Mouse (Mus musculus): ENCODE results near the gene Adcy4. TPM values are rescaled to one million over a fixed set of nuclear protein-coding genes. Genes with fewer than 3 reads are reported as not detected.

Gene Adcy4
- total and polyA plus RNA-seq, 3 experiments = 16.1 to 40.0 (median 20.3) TPM

DNA sequence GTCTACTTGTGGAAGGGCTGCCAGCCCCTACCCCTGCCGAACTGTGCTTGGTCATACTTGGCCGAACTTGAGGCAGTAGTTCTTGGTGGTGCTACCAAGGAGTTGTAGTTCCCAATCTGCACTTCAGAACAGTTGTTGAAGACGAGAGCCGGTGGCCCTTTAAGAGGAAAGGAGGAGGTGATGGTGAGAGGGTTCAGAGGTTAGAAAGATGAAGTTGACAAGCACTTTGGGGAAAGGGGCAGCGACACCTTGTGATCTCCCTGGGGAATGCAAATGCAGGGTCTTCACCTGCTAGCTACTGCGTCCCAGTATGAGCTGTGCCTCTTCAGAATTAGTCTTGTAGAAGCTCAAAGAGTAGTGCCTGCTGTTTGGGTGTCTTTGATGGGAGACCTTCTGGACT lies 1.3 kb upstream of the Adcy4 start:
- peak overlapping the region; percentile 6 for H3K27ac ChIP-seq
- no peak overlapping the region for H3K4me3 ChIP-seq
- H3K27me3 ChIP-seq (ENCODE audit: control insufficient read depth, insufficient read depth, low read length) = no peaks in the 10 kb centered on the region
- peaks cover 4% of the 10 kb centered on the region for H3K4me1 ChIP-seq (ENCODE audit: control insufficient read depth, insufficient read depth, low read length)
- H3K79me2 ChIP-seq (replicated peaks; ENCODE audit: control insufficient read depth, insufficient read depth, low read length) = no peaks in the 10 kb centered on the region
- H3K36me3 ChIP-seq (ENCODE audit: control insufficient read depth, insufficient read depth, low read length) = no peaks in the 10 kb centered on the region
- no peak overlapping the region for H3K9ac ChIP-seq (ENCODE audit: low read depth, low read length)
- intact Hi-C loops (cut with DNase I) = no loop called here
- DNase-seq = peak in 1 of 2 experiments; percentile 19
- TF ChIP-seq CTCF (IDR thresholded peaks at IDR 0.05) (peak; percentile 28; the same call in 1 of the 2 replicates), POLR2A (IDR thresholded peaks at IDR 0.05; ENCODE audit: insufficient read depth, low read depth, low read length) (no peak), EP300 (IDR thresholded peaks at IDR 0.05; ENCODE audit: insufficient read depth, low read depth, low read length) (no peak)
- WGBS = 51% methylated on average over 6 of the region's 6 CpGs

- H3K27ac ChIP-seq = peak overlapping the region; percentile 97
- intact Hi-C loops (cut with DNase I) = loop anchor here (1.0 to 5.0 kb wide), 2 partner anchors 40 to 134 kb away; partner anchors contain the start of gene Nfatc4
- H3K4me1 ChIP-seq (ENCODE audit: control insufficient read depth, insufficient read depth, low read length) = peaks cover 4% of the 10 kb centered on the region
- H3K27me3 ChIP-seq (ENCODE audit: control insufficient read depth, insufficient read depth, low read length) = no peaks in the 10 kb centered on the region
- peak overlapping the region; percentile 58 for H3K9ac ChIP-seq (ENCODE audit: low read depth, low read length)
- H3K36me3 ChIP-seq (ENCODE audit: control insufficient read depth, insufficient read depth, low read length) = no peaks in the 10 kb centered on the region
- peak overlapping the region; percentile 50 for H3K4me3 ChIP-seq
- peak; percentile 57 to 68 for DNase-seq
- TF ChIP-seq POLR2A (IDR thresholded peaks at IDR 0.05; ENCODE audit: insufficient read depth, low read depth, low read length) (peak; percentile 73; the same call in 1 of the 2 replicates), CTCF (IDR thresholded peaks at IDR 0.05) (no peak)
- H3K79me2 ChIP-seq (replicated peaks; ENCODE audit: control insufficient read depth, insufficient read depth, low read length) = no peaks in the 10 kb centered on the region
- WGBS = 3% methylated on average over 31 of the region's 31 CpGs
Observed at GRCm38 (mm10) chr14:55783171-55783957, 531 bp downstream of the Adcy4 start.

DNA sequence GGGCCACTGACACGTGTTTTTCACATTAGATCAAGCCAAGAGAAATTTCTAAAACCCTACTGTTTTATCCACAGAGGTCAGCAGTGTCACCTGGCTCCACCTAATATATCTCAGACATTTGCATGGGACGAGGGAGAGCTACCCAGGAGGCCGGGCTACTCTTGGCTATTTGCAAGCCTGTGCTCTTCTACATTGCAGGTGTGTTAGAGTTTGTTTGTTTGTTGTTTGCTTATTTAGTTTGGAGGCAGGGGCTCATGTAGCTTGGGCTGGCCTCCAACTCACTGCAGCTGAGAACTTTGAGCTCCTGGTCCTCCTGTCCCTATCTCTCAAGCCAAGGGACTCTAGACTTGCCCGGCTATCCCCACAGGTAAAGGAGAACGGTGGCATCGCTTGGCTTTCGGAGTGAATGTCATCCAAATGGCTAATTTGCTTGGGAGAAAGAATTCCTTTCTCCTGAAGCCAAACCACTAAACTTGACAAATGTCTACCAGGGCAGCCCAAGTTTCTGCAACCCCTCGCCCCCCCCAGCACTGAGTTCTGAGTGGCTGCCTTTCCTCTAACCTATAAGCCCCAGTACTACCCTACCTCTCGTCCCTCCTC lies 1.4 kb downstream of the Adcy4 start:
- H3K27me3 ChIP-seq (ENCODE audit: control insufficient read depth, insufficient read depth, low read length) = no peaks in the 10 kb centered on the region
- DNase-seq = peak in 1 of 2 experiments; percentile 30
- WGBS = 32% methylated on average over 9 of the region's 9 CpGs
- no peaks in the 10 kb centered on the region; the same call in 1 of the 2 replicates for H3K36me3 ChIP-seq (ENCODE audit: control insufficient read depth, insufficient read depth, low read length)
- H3K27ac ChIP-seq = peak overlapping the region; percentile 97
- intact Hi-C loops (cut with DNase I) = loop anchor here (5.0 kb wide), 1 partner anchor 135 kb away; no protein-coding TSS in a partner anchor
- TF ChIP-seq POLR2A (IDR thresholded peaks at IDR 0.05; ENCODE audit: insufficient read depth, low read depth, low read length) (no peak), CTCF (IDR thresholded peaks at IDR 0.05) (no peak), EP300 (IDR thresholded peaks at IDR 0.05; ENCODE audit: insufficient read depth, low read depth, low read length) (no peak)
- H3K4me1 ChIP-seq (ENCODE audit: control insufficient read depth, insufficient read depth, low read length) = peaks cover 7% of the 10 kb centered on the region
- peak overlapping the region; percentile 65 for H3K9ac ChIP-seq (ENCODE audit: low read depth, low read length)
- peak overlapping the region; percentile 50 for H3K4me3 ChIP-seq
- H3K79me2 ChIP-seq (replicated peaks; ENCODE audit: control insufficient read depth, insufficient read depth, low read length) = no peaks in the 10 kb centered on the region

- 15% methylated on average over 14 of the region's 14 CpGs for WGBS
- DNase-seq = peak; percentile 64 to 76
- peak; percentile 29; the same call in 1 of the 2 replicates for TF ChIP-seq POLR2A (IDR thresholded peaks at IDR 0.05; ENCODE audit: insufficient read depth, low read depth, low read length)
- no peak; the same call in 1 of the 2 replicates for TF ChIP-seq CTCF (IDR thresholded peaks at IDR 0.05)
- peak; percentile 99 for TF ChIP-seq EP300 (IDR thresholded peaks at IDR 0.05; ENCODE audit: insufficient read depth, low read depth, low read length)
- Histone ChIP-seq H3K4me1 (ENCODE audit: control insufficient read depth, insufficient read depth, low read length) (peaks cover 7% of the 10 kb centered on the region), H3K79me2 (replicated peaks; ENCODE audit: control insufficient read depth, insufficient read depth, low read length) (no peaks in the 10 kb centered on the region), H3K27ac (peak overlapping the region; percentile 97), H3K36me3 (ENCODE audit: control insufficient read depth, insufficient read depth, low read length) (no peaks in the 10 kb centered on the region; the same call in 1 of the 2 replicates), H3K9ac (ENCODE audit: low read depth, low read length) (peak overlapping the region; percentile 15; the same call in 1 of the 2 replicates), H3K4me3 (peak overlapping the region; percentile 38), H3K27me3 (ENCODE audit: control insufficient read depth, insufficient read depth, low read length) (no peaks in the 10 kb centered on the region)
- intact Hi-C loops (cut with DNase I) = loop anchor here (2.0 to 5.0 kb wide), 2 partner anchors 85 to 136 kb away; no protein-coding TSS in a partner anchor
Observed at GRCm38 (mm10) chr14:55781310-55781709, 2.6 kb downstream of the Adcy4 start.

GRCm38 (mm10) chr14:55780736-55781135 lies 3.2 kb downstream of the Adcy4 start:
- Histone ChIP-seq H3K4me1 (ENCODE audit: control insufficient read depth, insufficient read depth, low read length) (peaks cover 7% of the 10 kb centered on the region), H3K36me3 (ENCODE audit: control insufficient read depth, insufficient read depth, low read length) (no peaks in the 10 kb centered on the region; the same call in 1 of the 2 replicates), H3K79me2 (replicated peaks; ENCODE audit: control insufficient read depth, insufficient read depth, low read length) (no peaks in the 10 kb centered on the region), H3K4me3 (no peak overlapping the region), H3K9ac (ENCODE audit: low read depth, low read length) (no peak overlapping the region), H3K27ac (no peak overlapping the region), H3K27me3 (ENCODE audit: control insufficient read depth, insufficient read depth, low read length) (no peaks in the 10 kb centered on the region)
- WGBS = 69% methylated on average over 11 of the region's 11 CpGs
- intact Hi-C loops (cut with DNase I) = loop anchor here (2.0 to 5.0 kb wide), 2 partner anchors 86 to 137 kb away; no protein-coding TSS in a partner anchor
- peak in 1 of 2 experiments; percentile 16 for DNase-seq
- TF ChIP-seq EP300 (IDR thresholded peaks at IDR 0.05; ENCODE audit: insufficient read depth, low read depth, low read length) (no peak), CTCF (IDR thresholded peaks at IDR 0.05) (no peak), POLR2A (IDR thresholded peaks at IDR 0.05; ENCODE audit: insufficient read depth, low read depth, low read length) (no peak)
